Mouse (Mus musculus) testis, adult 2 months (tissue): ENCODE data around the gene Prkce. TPM values are rescaled to one million over a fixed set of nuclear protein-coding genes. Genes with fewer than 3 reads are reported as not detected.

Experiments used
- H3K27ac ChIP-seq: fragments of 200-500 bp; 2 replicates; pipeline ENCODE4 v1.5.1; 2012; ENCODE audit warnings: low read depth, low read length; ENCODE audit not compliant: control insufficient read depth, insufficient read depth
- H3K27me3 ChIP-seq: fragments of 200-500 bp; 2 replicates; pipeline ENCODE4 v1.6.1; 2012; ENCODE audit warnings: mild to moderate bottlenecking, low read length, moderate library complexity; ENCODE audit not compliant: control insufficient read depth, insufficient read depth
- H3K36me3 ChIP-seq: fragments of 200-500 bp; 2 replicates; pipeline ENCODE4 v1.6.1; 2012; ENCODE audit warnings: mild to moderate bottlenecking, low read length; ENCODE audit not compliant: control insufficient read depth, insufficient read depth
- H3K4me1 ChIP-seq: fragments of 200-500 bp; 2 replicates; pipeline ENCODE4 v1.6.1; 2012; ENCODE audit warnings: low read length; ENCODE audit not compliant: control insufficient read depth, insufficient read depth
- H3K4me3 ChIP-seq: fragments of 200-500 bp; 2 replicates; pipeline ENCODE4 v1.5.1; 2012; ENCODE audit warnings: low read depth, mild to moderate bottlenecking, low read length, moderate library complexity, mixed read lengths; ENCODE audit not compliant: control insufficient read depth
- CTCF ChIP-seq: fragments of 200-500 bp; IDR thresholded peaks from 2 replicates; pipeline ENCODE4 v1.5.1; 2012; ENCODE audit warnings: low read depth, mild to moderate bottlenecking, inconsistent platforms, low read length, moderate library complexity; ENCODE audit not compliant: control insufficient read depth, insufficient read depth, insufficient replicate concordance
- POLR2A ChIP-seq: fragments of 200-500 bp; IDR thresholded peaks from 2 replicates; pipeline ENCODE4 v1.6.1; 2012; ENCODE audit warnings: low read depth, mild to moderate bottlenecking, inconsistent platforms, low read length, moderate library complexity; ENCODE audit not compliant: control insufficient read depth
- polyA plus RNA-seq: library from polyadenylated mRNA; depleted of rRNA; stranded (reverse); fragments of >200 nt; gene quantifications from 2 replicates; pipeline ENCODE4 v1.2.3, GENCODE M21; 2012

Prkce gene
- polyA plus RNA-seq, 1 experiment, result 1.2 TPM

DNA sequence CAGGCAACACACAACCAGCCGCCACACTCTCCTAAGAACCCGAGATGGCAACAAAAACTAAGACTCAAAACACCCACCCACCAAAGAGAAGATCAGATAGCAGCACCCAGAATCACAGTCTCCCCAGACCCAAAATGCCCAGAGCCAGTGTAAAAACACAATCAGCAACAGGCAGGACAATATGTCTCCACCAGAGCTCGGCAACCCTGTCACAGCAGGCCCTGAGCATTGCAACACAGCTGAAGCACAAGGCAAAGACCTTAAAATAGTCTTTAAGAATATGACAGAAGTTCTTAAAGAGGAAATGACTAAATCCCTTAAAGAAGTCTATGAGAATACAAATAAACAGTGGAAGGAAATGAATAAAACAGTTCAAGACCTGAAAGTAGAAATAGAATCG, 495.9 kb downstream of the Prkce start:
- Histone ChIP-seq H3K4me3 (no peak overlapping the region), H3K4me1 (no peaks in the 10 kb centered on the region), H3K27me3 (no peaks in the 10 kb centered on the region), H3K36me3 (no peaks in the 10 kb centered on the region), H3K27ac (no peak overlapping the region)
- TF ChIP-seq POLR2A (no peak), CTCF (no peak)

GRCm38 (mm10) chr17:86667836-86668600, 500.4 kb downstream of the Prkce start:
- no peak overlapping the region for H3K4me3 ChIP-seq
- H3K4me1 ChIP-seq, result 0 out of 2 replicates have a peak, but pooled peaks cover 2% of the 10 kb centered on the region
- no peaks in the 10 kb centered on the region for H3K36me3 ChIP-seq
- no peak for TF ChIP-seq CTCF
- TF ChIP-seq POLR2A, result no peak
- no peak overlapping the region for H3K27ac ChIP-seq
- H3K27me3 ChIP-seq, result no peaks in the 10 kb centered on the region

DNA sequence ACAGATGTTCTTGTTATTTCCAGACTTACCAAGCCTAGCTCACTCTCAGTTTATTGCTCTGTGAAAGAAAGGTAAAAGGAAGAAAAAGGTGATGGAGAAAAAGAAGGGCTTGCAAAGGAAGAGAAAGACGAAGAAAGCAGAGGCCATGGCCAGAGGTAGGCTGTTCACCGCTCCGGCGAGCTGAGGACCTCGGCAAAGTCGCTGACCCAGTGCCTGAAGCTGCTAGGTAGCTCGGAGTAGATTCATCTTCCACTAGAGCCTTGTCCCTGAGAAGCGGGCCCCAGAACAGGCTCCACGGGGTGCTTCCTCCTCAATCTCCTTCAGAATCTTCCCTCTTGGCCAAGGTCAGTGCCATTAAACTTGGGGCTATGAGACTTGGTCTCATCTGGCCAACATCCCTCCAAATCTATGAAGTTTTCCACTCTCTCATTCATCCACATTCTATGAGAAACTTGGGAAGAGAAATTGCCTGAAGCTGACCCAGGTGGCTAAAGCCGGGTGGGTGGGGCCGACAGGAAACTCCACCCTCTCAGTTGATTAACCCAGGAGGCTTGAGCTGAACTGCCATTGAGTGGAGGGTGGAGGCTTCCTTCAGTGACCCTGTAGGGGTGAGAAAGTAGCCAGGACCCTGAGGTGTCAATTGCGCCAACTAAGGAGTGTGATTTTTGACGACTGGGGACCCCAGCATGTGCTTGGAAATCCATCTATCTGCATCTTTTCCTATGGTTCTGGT, 502.2 kb downstream of the Prkce start:
- Histone ChIP-seq H3K27ac (no peak overlapping the region), H3K4me3 (no peak overlapping the region)
- TF ChIP-seq CTCF (no peak), POLR2A (no peak)

DNA sequence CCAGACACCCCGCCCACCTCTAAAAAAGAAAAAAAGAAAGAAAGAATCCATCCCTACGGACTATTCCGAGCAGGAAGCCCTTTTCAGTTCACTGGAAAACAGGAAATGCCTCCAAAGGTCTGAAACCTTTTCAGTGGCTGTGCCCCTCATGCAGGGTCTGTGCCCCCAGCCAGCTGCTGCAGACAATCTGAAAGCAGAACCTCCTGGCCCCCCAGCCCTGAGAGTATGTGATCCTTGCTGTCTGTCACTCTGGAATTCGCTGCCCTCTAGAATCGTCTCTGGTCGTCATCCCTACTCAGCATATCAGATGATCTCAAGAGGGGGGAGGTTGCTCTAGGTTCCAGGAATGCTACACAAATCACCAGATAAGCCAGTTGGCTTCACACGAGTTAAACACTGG, 503.1 kb downstream of the Prkce start:
- Histone ChIP-seq H3K27ac (no peak overlapping the region), H3K36me3 (no peaks in the 10 kb centered on the region), H3K4me1 (0 out of 2 replicates have a peak, but pooled peaks cover 2% of the 10 kb centered on the region), H3K4me3 (no peak overlapping the region), H3K27me3 (no peaks in the 10 kb centered on the region)
- no peak for TF ChIP-seq POLR2A
- no peak for TF ChIP-seq CTCF

More for the DNA sequence above, 502.2 kb downstream of the Prkce start:
- Histone ChIP-seq H3K36me3 (no peaks in the 10 kb centered on the region), H3K4me1 (0 out of 2 replicates have a peak, but pooled peaks cover 2% of the 10 kb centered on the region), H3K27me3 (no peaks in the 10 kb centered on the region)

GRCm38 (mm10) chr17:86674971-86675370, 507.4 kb downstream of the Prkce start:
- no peak for TF ChIP-seq POLR2A
- no peak for TF ChIP-seq CTCF
- no peak overlapping the region for H3K27ac ChIP-seq
- no peaks in the 10 kb centered on the region for H3K27me3 ChIP-seq
- H3K36me3 ChIP-seq, result no peaks in the 10 kb centered on the region
- 0 out of 2 replicates have a peak, but pooled peaks cover 2% of the 10 kb centered on the region for H3K4me1 ChIP-seq
- no peak overlapping the region for H3K4me3 ChIP-seq

DNA sequence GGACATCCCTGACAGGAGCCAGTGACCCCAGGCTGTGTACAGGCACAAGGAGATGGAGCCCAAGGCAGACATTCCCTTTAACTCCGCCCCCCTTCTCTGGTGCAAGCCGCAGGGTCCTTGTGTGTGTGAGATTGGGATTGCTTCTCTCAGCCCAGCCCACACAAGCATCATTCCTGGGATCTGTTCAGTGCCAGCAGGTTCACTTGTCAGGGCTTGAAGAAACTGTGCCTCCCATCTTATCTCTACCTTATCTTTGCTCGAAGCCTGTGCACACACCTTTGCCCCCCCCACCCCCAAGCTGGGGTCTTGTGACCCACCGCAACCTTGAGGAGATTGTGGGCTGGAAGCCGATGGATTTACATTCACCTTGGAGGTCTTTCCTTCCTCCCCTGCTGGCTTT, 508.8 kb downstream of the Prkce start:
- H3K27ac ChIP-seq, result no peak overlapping the region
- H3K4me1 ChIP-seq, result no peaks in the 10 kb centered on the region
- no peak overlapping the region for H3K4me3 ChIP-seq
- TF ChIP-seq CTCF, result no peak
- TF ChIP-seq POLR2A, result no peak
- H3K27me3 ChIP-seq, result no peaks in the 10 kb centered on the region
- H3K36me3 ChIP-seq, result no peaks in the 10 kb centered on the region

- no peaks in the 10 kb centered on the region for H3K27me3 ChIP-seq
- H3K36me3 ChIP-seq, result no peaks in the 10 kb centered on the region
- no peak overlapping the region for H3K4me3 ChIP-seq
- H3K4me1 ChIP-seq, result no peaks in the 10 kb centered on the region
- no peak overlapping the region for H3K27ac ChIP-seq
- TF ChIP-seq CTCF, result no peak
- no peak for TF ChIP-seq POLR2A
Observed at GRCm38 (mm10) chr17:86676909-86677308, 509.3 kb downstream of the Prkce start.
